Mouse (Mus musculus) limb, embryonic 10.5 days (tissue): ENCODE data around the gene Ap3m1. TPM values are rescaled to one million over a fixed set of nuclear protein-coding genes. Genes with fewer than 3 reads are reported as not detected.
A peak's percentile ranks its signal among the peaks of the same experiment; 100 is the strongest.

Experiments used
- DNase-seq: peaks from one replicate; pipeline ENCODE4 v3.0.0-alpha.2; 2017; ENCODE audit warnings: low spot score
- H3K27ac ChIP-seq: fragments of 300-500 bp; sonication (generic); 2 replicates; pipeline ENCODE4 v1.5.1; 2016; ENCODE audit warnings: mild to moderate bottlenecking
- H3K27me3 ChIP-seq: fragments of 300-500 bp; sonication (generic); 2 replicates; pipeline ENCODE4 v1.6.1; 2016; ENCODE audit warnings: low read depth, mild to moderate bottlenecking; ENCODE audit not compliant: poor library complexity, severe bottlenecking
- H3K36me3 ChIP-seq: fragments of 300-500 bp; sonication (generic); 2 replicates; pipeline ENCODE4 v1.6.1; 2016; ENCODE audit warnings: mild to moderate bottlenecking, moderate library complexity
- H3K4me1 ChIP-seq: fragments of 300-500 bp; sonication (generic); 2 replicates; pipeline ENCODE4 v1.6.1; 2016
- H3K4me3 ChIP-seq: fragments of 300-500 bp; sonication (generic); 2 replicates; pipeline ENCODE4 v1.5.1; 2016; ENCODE audit warnings: mild to moderate bottlenecking, moderate library complexity
- H3K9me3 ChIP-seq: fragments of 300-500 bp; sonication (generic); replicated peaks from 2 replicates; pipeline ENCODE4 v1.6.1; 2016; ENCODE audit warnings: mild to moderate bottlenecking
- WGBS: fragments of 180-500 bp; shearing (Covaris S2); methylation state at CpG from one replicate; pipeline ENCODE4 v1.1.7; 2016; 5-methylcytosine and 5-hydroxymethylcytosine counted together
- polyA plus RNA-seq: library from polyadenylated mRNA; unstranded; fragments of >200 nt; fragmentation: Nextera tagmentation; extraction: Ambion mirVana; gene quantifications from 2 replicates; pipeline ENCODE4 v1.2.1, GENCODE M21; 2016

Gene Ap3m1
- polyA plus RNA-seq, 1 experiment from 2014 or later, result 78.4 TPM

GRCm38 (mm10) chr14:21029025-21029659, 23.2 kb downstream of the Ap3m1 start:
- no peak overlapping the region for H3K4me3 ChIP-seq
- H3K36me3 ChIP-seq, result peaks cover 93% of the 10 kb centered on the region
- H3K9me3 ChIP-seq, result no peaks in the 10 kb centered on the region
- no peak for DNase-seq
- peaks cover 11% of the 10 kb centered on the region for H3K4me1 ChIP-seq
- no peaks in the 10 kb centered on the region for H3K27me3 ChIP-seq
- 90% methylated on average over 11 of the region's 11 CpGs for WGBS
- no peak overlapping the region for H3K27ac ChIP-seq

GRCm38 (mm10) chr14:21027542-21027941, 24.8 kb downstream of the Ap3m1 start:
- Histone ChIP-seq H3K4me3 (no peak overlapping the region), H3K9me3 (no peaks in the 10 kb centered on the region), H3K4me1 (peaks cover 11% of the 10 kb centered on the region), H3K36me3 (peaks cover 93% of the 10 kb centered on the region), H3K27me3 (no peaks in the 10 kb centered on the region), H3K27ac (no peak overlapping the region)
- no peak for DNase-seq

GRCm38 (mm10) chr14:21020435-21020834, 31.9 kb downstream of the Ap3m1 start:
- H3K4me3 ChIP-seq, result no peak overlapping the region
- DNase-seq, result no peak
- H3K27me3 ChIP-seq, result no peaks in the 10 kb centered on the region
- no peak overlapping the region for H3K27ac ChIP-seq
- WGBS, result 94% methylated on average over 8 of the region's 8 CpGs
- no peaks in the 10 kb centered on the region for H3K4me1 ChIP-seq
- H3K9me3 ChIP-seq, result no peaks in the 10 kb centered on the region
- peaks cover 86% of the 10 kb centered on the region for H3K36me3 ChIP-seq

GRCm38 (mm10) chr14:21018977-21019376, 33.3 kb downstream of the Ap3m1 start:
- no peak for DNase-seq
- H3K36me3 ChIP-seq, result peaks cover 80% of the 10 kb centered on the region
- H3K4me1 ChIP-seq, result no peaks in the 10 kb centered on the region
- no peaks in the 10 kb centered on the region for H3K9me3 ChIP-seq
- H3K27me3 ChIP-seq, result no peaks in the 10 kb centered on the region
- WGBS, result 60% methylated on average over 3 of the region's 3 CpGs
- H3K4me3 ChIP-seq, result no peak overlapping the region
- no peak overlapping the region for H3K27ac ChIP-seq

- Histone ChIP-seq H3K27me3 (no peaks in the 10 kb centered on the region), H3K4me1 (no peaks in the 10 kb centered on the region), H3K27ac (no peak overlapping the region), H3K9me3 (no peaks in the 10 kb centered on the region), H3K4me3 (no peak overlapping the region), H3K36me3 (peaks cover 78% of the 10 kb centered on the region)
- DNase-seq, result no peak
- 95% methylated on average over 5 of the region's 5 CpGs for WGBS
These were observed 34.4 kb downstream of the Ap3m1 start for GRCm38 (mm10) chr14:21017871-21018270.

- no peak overlapping the region for H3K4me3 ChIP-seq
- no peaks in the 10 kb centered on the region for H3K9me3 ChIP-seq
- peaks cover 65% of the 10 kb centered on the region for H3K36me3 ChIP-seq
- H3K27me3 ChIP-seq, result no peaks in the 10 kb centered on the region
- DNase-seq, result no peak
- WGBS, result 93% methylated on average over 5 of the region's 5 CpGs
- H3K27ac ChIP-seq, result no peak overlapping the region
- no peaks in the 10 kb centered on the region for H3K4me1 ChIP-seq
These were observed 38.4 kb downstream of the Ap3m1 start for GRCm38 (mm10) chr14:21013800-21014334.

GRCm38 (mm10) chr14:20999617-21000016, 52.7 kb downstream of the Ap3m1 start:
- WGBS, result 77% methylated on average over 4 of the region's 4 CpGs
- no peak overlapping the region for H3K27ac ChIP-seq

GRCm38 (mm10) chr14:20997548-20997947, 54.8 kb downstream of the Ap3m1 start:
- Histone ChIP-seq H3K9me3 (no peaks in the 10 kb centered on the region), H3K4me1 (no peaks in the 10 kb centered on the region), H3K27me3 (no peaks in the 10 kb centered on the region), H3K4me3 (no peak overlapping the region), H3K27ac (no peak overlapping the region), H3K36me3 (peaks cover 21% of the 10 kb centered on the region)
- no peak for DNase-seq
- WGBS, result 91% methylated on average over 3 of the region's 3 CpGs

More at GRCm38 (mm10) chr14:20999617-21000016, 52.7 kb downstream of the Ap3m1 start:
- no peak overlapping the region for H3K4me3 ChIP-seq
- H3K36me3 ChIP-seq, result peaks cover 40% of the 10 kb centered on the region
- no peaks in the 10 kb centered on the region for H3K4me1 ChIP-seq
- H3K9me3 ChIP-seq, result no peaks in the 10 kb centered on the region
- no peak for DNase-seq
- H3K27me3 ChIP-seq, result no peaks in the 10 kb centered on the region

GRCm38 (mm10) chr14:20996361-20996760, 55.9 kb downstream of the Ap3m1 start:
- Histone ChIP-seq H3K4me3 (no peak overlapping the region), H3K36me3 (peaks cover 21% of the 10 kb centered on the region), H3K27ac (no peak overlapping the region), H3K4me1 (no peaks in the 10 kb centered on the region), H3K9me3 (no peaks in the 10 kb centered on the region), H3K27me3 (no peaks in the 10 kb centered on the region)
- 70% methylated on average over 5 of the region's 5 CpGs for WGBS
- no peak for DNase-seq

GRCm38 (mm10) chr14:20995497-20995896, 56.8 kb downstream of the Ap3m1 start:
- no peaks in the 10 kb centered on the region for H3K9me3 ChIP-seq
- 93% methylated on average over 2 of the region's 2 CpGs for WGBS

GRCm38 (mm10) chr14:20994475-20994874, 57.8 kb downstream of the Ap3m1 start:
- peaks cover 21% of the 10 kb centered on the region for H3K36me3 ChIP-seq
- no peaks in the 10 kb centered on the region for H3K4me1 ChIP-seq
- no peak overlapping the region for H3K27ac ChIP-seq
- no peaks in the 10 kb centered on the region for H3K9me3 ChIP-seq
- no peak overlapping the region for H3K4me3 ChIP-seq
- no peak for DNase-seq
- 79% methylated on average over 3 of the region's 3 CpGs for WGBS
- no peaks in the 10 kb centered on the region for H3K27me3 ChIP-seq

More at GRCm38 (mm10) chr14:20995497-20995896, 56.8 kb downstream of the Ap3m1 start:
- Histone ChIP-seq H3K27ac (no peak overlapping the region), H3K27me3 (no peaks in the 10 kb centered on the region), H3K4me1 (no peaks in the 10 kb centered on the region), H3K4me3 (no peak overlapping the region), H3K36me3 (peaks cover 21% of the 10 kb centered on the region)
- DNase-seq, result no peak

GRCm38 (mm10) chr14:20993067-20993691, 59.1 kb downstream of the Ap3m1 start:
- DNase-seq, result peak; percentile 42
- Histone ChIP-seq H3K36me3 (peaks cover 21% of the 10 kb centered on the region), H3K4me1 (no peaks in the 10 kb centered on the region), H3K27me3 (no peaks in the 10 kb centered on the region), H3K4me3 (no peak overlapping the region), H3K9me3 (no peaks in the 10 kb centered on the region), H3K27ac (no peak overlapping the region)
- 65% methylated on average over 3 of the region's 3 CpGs for WGBS

GRCm38 (mm10) chr14:20991492-20991891, 60.8 kb downstream of the Ap3m1 start:
- H3K36me3 ChIP-seq, result peaks cover 23% of the 10 kb centered on the region
- no peak overlapping the region for H3K4me3 ChIP-seq
- H3K27me3 ChIP-seq, result no peaks in the 10 kb centered on the region
- H3K4me1 ChIP-seq, result 0 out of 2 replicates have a peak, but pooled peaks cover 2% of the 10 kb centered on the region
- 96% methylated on average over 1 of the region's 1 CpGs for WGBS
- no peak overlapping the region for H3K27ac ChIP-seq
- H3K9me3 ChIP-seq, result no peaks in the 10 kb centered on the region
- DNase-seq, result no peak
